Comparison of ENCODE assay signal across 12 mouse cellular contexts in the genomic region with DNA sequence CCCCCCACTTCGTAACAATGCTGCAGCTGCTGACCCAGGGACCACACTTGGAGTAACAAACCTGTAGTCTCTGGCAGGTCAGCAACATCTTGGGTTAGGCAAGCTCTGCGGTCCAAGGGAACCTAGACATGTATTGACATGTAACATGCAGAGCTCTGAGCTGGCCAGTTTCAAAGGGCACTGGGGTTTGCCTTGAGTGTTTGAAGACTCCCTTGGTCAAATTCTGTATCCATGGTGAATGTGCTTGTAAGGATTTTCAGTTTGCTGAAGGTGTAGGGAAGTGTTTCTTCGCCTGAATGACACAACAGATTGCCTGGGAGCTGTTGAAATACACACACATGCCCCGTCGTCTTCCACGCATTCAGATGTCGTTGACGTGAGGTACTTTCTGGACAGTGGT.
DNase-seq lines count a peak whose midpoint lies in the region; ATAC-seq and TF ChIP-seq lines count a peak whose summit lies in the region.
"Had no signal": no experiment of that assay in that cellular context is flagged by ENCODE, and none has a peak within 500 bp of the region (broad histone marks: within the 10 kb centered on the region; RNA-seq: fewer than 3 reads in every experiment).

No protein-coding gene starts in this region.

- no peaks in the 10 kb centered on the region for H3K9me3 ChIP-seq in heart, postnatal 0 days (replicated peaks; ENCODE audit: control insufficient read depth, low read length)
- H3K9me3 ChIP-seq in lung, embryonic 14.5 days (ENCODE audit: low read depth, low read length), result no peaks in the 10 kb centered on the region
- no peaks in the 10 kb centered on the region for H3K9me3 ChIP-seq in embryonic facial prominence, embryonic 14.5 days (ENCODE audit: control insufficient read depth, low read length)
- H3K9me3 ChIP-seq in stomach, embryonic 14.5 days (ENCODE audit: control insufficient read depth, low read depth, low read length), result no peaks in the 10 kb centered on the region
- no peaks in the 10 kb centered on the region for H3K9me3 ChIP-seq in midbrain, embryonic 15.5 days
- H3K9me3 ChIP-seq: stomach, embryonic 15.5 days had no signal

- no peak overlapping the region for H3K4me2 ChIP-seq in heart, postnatal 0 days (ENCODE audit: low read depth, low read length)
- peak overlapping the region; percentile 25; the same call in 1 of the 2 replicates for H3K4me2 ChIP-seq in lung, embryonic 14.5 days
- no peak overlapping the region for H3K4me2 ChIP-seq in embryonic facial prominence, embryonic 14.5 days (ENCODE audit: low read depth, low read length)
- no peak overlapping the region for H3K4me2 ChIP-seq in stomach, embryonic 14.5 days (replicated peaks; ENCODE audit: low read depth, low read length)
- no peak overlapping the region for H3K4me2 ChIP-seq in midbrain, embryonic 15.5 days
- H3K4me2 ChIP-seq: stomach, embryonic 15.5 days had no signal

- intact Hi-C loops in heart, postnatal 10 days (cut with DNase I), result no loop called here

- H3K36me3 ChIP-seq in heart, postnatal 0 days (replicated peaks; ENCODE audit: control insufficient read depth, insufficient read depth, low read length), result no peaks in the 10 kb centered on the region
- no peaks in the 10 kb centered on the region for H3K36me3 ChIP-seq in lung, embryonic 14.5 days (ENCODE audit: insufficient read depth)
- H3K36me3 ChIP-seq in embryonic facial prominence, embryonic 14.5 days (ENCODE audit: control insufficient read depth, insufficient read depth, low read length), result no peaks in the 10 kb centered on the region
- no peaks in the 10 kb centered on the region for H3K36me3 ChIP-seq in stomach, embryonic 14.5 days (ENCODE audit: control insufficient read depth, insufficient read depth, low read length)
- no peaks in the 10 kb centered on the region for H3K36me3 ChIP-seq in midbrain, embryonic 15.5 days (replicated peaks)
- H3K36me3 ChIP-seq: stomach, embryonic 15.5 days had no signal

- no peaks in the 10 kb centered on the region for H3K27me3 ChIP-seq in heart, postnatal 0 days (ENCODE audit: control insufficient read depth, insufficient read depth, low read length)
- no peaks in the 10 kb centered on the region for H3K27me3 ChIP-seq in lung, embryonic 14.5 days (ENCODE audit: insufficient read depth, low read length)
- H3K27me3 ChIP-seq in embryonic facial prominence, embryonic 14.5 days (replicated peaks; ENCODE audit: control insufficient read depth, insufficient read depth, low read length), result no peaks in the 10 kb centered on the region
- no peaks in the 10 kb centered on the region for H3K27me3 ChIP-seq in stomach, embryonic 14.5 days (ENCODE audit: control insufficient read depth, insufficient read depth, low read length)
- no peaks in the 10 kb centered on the region for H3K27me3 ChIP-seq in midbrain, embryonic 15.5 days (replicated peaks)
- H3K27me3 ChIP-seq: stomach, embryonic 15.5 days had no signal

- H3K27ac ChIP-seq in heart, postnatal 0 days (ENCODE audit: low read depth), result peak overlapping the region; percentile 27
- peak overlapping the region; percentile 70 for H3K27ac ChIP-seq in lung, embryonic 14.5 days (ENCODE audit: low read depth)
- peak overlapping the region; percentile 73 for H3K27ac ChIP-seq in embryonic facial prominence, embryonic 14.5 days (replicated peaks; ENCODE audit: low read depth, low read length)
- peak overlapping the region; percentile 63 for H3K27ac ChIP-seq in stomach, embryonic 14.5 days (ENCODE audit: low read length)
- no peak overlapping the region for H3K27ac ChIP-seq in midbrain, embryonic 15.5 days
- H3K27ac ChIP-seq: macrophage; stomach, embryonic 15.5 days had no signal

- 0 out of 2 replicates have a peak, but pooled peaks cover 3% of the 10 kb centered on the region for H3K4me1 ChIP-seq in heart, postnatal 0 days (ENCODE audit: control insufficient read depth, insufficient read depth)
- peaks cover 36% of the 10 kb centered on the region for H3K4me1 ChIP-seq in lung, embryonic 14.5 days (ENCODE audit: insufficient read depth)
- H3K4me1 ChIP-seq in embryonic facial prominence, embryonic 14.5 days (ENCODE audit: control insufficient read depth, insufficient read depth, low read length), result peaks cover 22% of the 10 kb centered on the region
- H3K4me1 ChIP-seq in stomach, embryonic 14.5 days (ENCODE audit: control insufficient read depth, insufficient read depth, low read length), result peaks cover 24% of the 10 kb centered on the region
- H3K4me1 ChIP-seq in midbrain, embryonic 15.5 days, result peaks cover 35% of the 10 kb centered on the region

- 66% methylated on average over 8 of the region's 8 CpGs for WGBS in heart, postnatal 0 days
- 31% methylated on average over 8 of the region's 8 CpGs for WGBS in lung, embryonic 14.5 days
- WGBS in embryonic facial prominence, embryonic 14.5 days, result 62% methylated on average over 8 of the region's 8 CpGs
- 55% methylated on average over 8 of the region's 8 CpGs for WGBS in stomach, embryonic 14.5 days
- WGBS in midbrain, embryonic 15.5 days, result 60% methylated on average over 8 of the region's 8 CpGs

- no peak overlapping the region for H3K4me3 ChIP-seq in heart, postnatal 0 days (ENCODE audit: low read depth, low read length)
- H3K4me3 ChIP-seq in lung, embryonic 14.5 days (ENCODE audit: low read depth, low read length), result no peak overlapping the region
- H3K4me3 ChIP-seq in embryonic facial prominence, embryonic 14.5 days (ENCODE audit: low read depth, low read length), result no peak overlapping the region
- H3K4me3 ChIP-seq in stomach, embryonic 14.5 days (ENCODE audit: low read depth, low read length), result no peak overlapping the region
- no peak overlapping the region for H3K4me3 ChIP-seq in midbrain, embryonic 15.5 days
- H3K4me3 ChIP-seq: stomach, embryonic 15.5 days had no signal

- ATAC-seq in heart, postnatal 0 days (ENCODE audit: insufficient read depth, low read depth), result no peak
- no peak for ATAC-seq in lung, embryonic 14.5 days (ENCODE audit: insufficient read depth)
- ATAC-seq in embryonic facial prominence, embryonic 14.5 days (ENCODE audit: low read depth), result no peak
- ATAC-seq in stomach, embryonic 14.5 days (ENCODE audit: insufficient number of reproducible peaks, insufficient read depth, low FRiP score, low read depth), result no peak
- no peak for ATAC-seq in midbrain, embryonic 15.5 days (replicated peaks)
- ATAC-seq: hindbrain, embryonic 16.5 days had no signal

- DNase-seq in heart, postnatal 0 days (ENCODE audit: low spot score), result no peak
- no peak for DNase-seq in heart, postnatal 10 days
- no peak for DNase-seq in lung, embryonic 14.5 days
- DNase-seq in lung, postnatal 10 days, result no peak
- no peak for DNase-seq in embryonic facial prominence, embryonic 14.5 days (ENCODE audit: low spot score)
- DNase-seq: adrenal gland, adult 8-10 months; gastrocnemius, postnatal 36 days had no signal

- no peak for TF ChIP-seq CTCF in heart, postnatal 0 days (IDR thresholded peaks at IDR 0.05; ENCODE audit: low read depth)
- TF ChIP-seq CTCF in lung, embryonic 14.5 days (IDR thresholded peaks at IDR 0.05; ENCODE audit: low read depth), result no peak

- TF ChIP-seq EP300 in heart, postnatal 0 days (IDR thresholded peaks at IDR 0.05; ENCODE audit: low read depth), result no peak

- H3K9ac ChIP-seq in heart, postnatal 0 days (replicated peaks; ENCODE audit: low read depth, low read length), result no peak overlapping the region
- H3K9ac ChIP-seq in lung, embryonic 14.5 days, result no peak overlapping the region
- no peak overlapping the region for H3K9ac ChIP-seq in embryonic facial prominence, embryonic 14.5 days (ENCODE audit: low read depth, low read length)
- H3K9ac ChIP-seq in stomach, embryonic 14.5 days (replicated peaks; ENCODE audit: low read depth, low read length), result no peak overlapping the region
- no peak overlapping the region for H3K9ac ChIP-seq in midbrain, embryonic 15.5 days
- H3K9ac ChIP-seq: stomach, embryonic 15.5 days had no signal
